Mouse (Mus musculus): Measurements from ENCODE around the gene Gga1.
A peak's percentile ranks its signal among the peaks of the same experiment; 100 is the strongest.

The Gga1 gene

GRCm38 (mm10) chr15:78930801-78931426, 53.9 kb downstream of the Gga1 start:
- peak; percentile 68 for DNase-seq (ENCODE audit: extremely low read depth, insufficient read length, low spot score)

GRCm38 (mm10) chr15:78931577-78931976, 54.6 kb downstream of the Gga1 start:
- peak; percentile 73 for DNase-seq (ENCODE audit: extremely low read depth, insufficient read length, low spot score)

- DNase-seq (ENCODE audit: extremely low read depth, insufficient read length, low spot score), result peak; percentile 90
Measured at GRCm38 (mm10) chr15:78934784-78935320, 57.9 kb downstream of the Gga1 start, which contains the start of gene Nol12. Gene Nol12 (plus strand): TSS chr15:78934933.

- DNase-seq (ENCODE audit: extremely low read depth, insufficient read length, low spot score), result no peak
Measured at GRCm38 (mm10) chr15:78936403-78936802, 59.4 kb downstream of the Gga1 start.

- no peak for DNase-seq (ENCODE audit: extremely low read depth, insufficient read length, low spot score)
Measured at GRCm38 (mm10) chr15:78937311-78937710, 60.3 kb downstream of the Gga1 start.

GRCm38 (mm10) chr15:78937963-78938362, 61.0 kb downstream of the Gga1 start:
- DNase-seq (ENCODE audit: extremely low read depth, insufficient read length, low spot score), result no peak

GRCm38 (mm10) chr15:78940325-78940724, 63.3 kb downstream of the Gga1 start:
- DNase-seq (ENCODE audit: extremely low read depth, insufficient read length, low spot score), result no peak

GRCm38 (mm10) chr15:78942663-78943062, 65.7 kb downstream of the Gga1 start:
- DNase-seq (ENCODE audit: extremely low read depth, insufficient read length, low spot score), result peak; percentile 60
